Mouse (Mus musculus): Measurements from ENCODE around the gene Nol12.

Gene Nol12

GRCm38 (mm10) chr15:78934784-78935320 is at the start of gene Nol12:
Nol12 (plus strand) TSS chr15:78934933.
- peak; percentile 88 for DNase-seq

GRCm38 (mm10) chr15:78889401-78889853 is 45.3 kb upstream of the Nol12 start:
- no peak for DNase-seq

GRCm38 (mm10) chr15:78892440-78892839 is 42.3 kb upstream of the Nol12 start:
- DNase-seq: no peak

- no peak for DNase-seq
These were observed 40.0 kb upstream of the Nol12 start for GRCm38 (mm10) chr15:78894726-78895125.

GRCm38 (mm10) chr15:78895741-78896140 is 39.0 kb upstream of the Nol12 start:
- DNase-seq: no peak

- no peak for DNase-seq
These were observed 38.6 kb upstream of the Nol12 start for GRCm38 (mm10) chr15:78896149-78896548.

- no peak for DNase-seq
These were observed 37.2 kb upstream of the Nol12 start for GRCm38 (mm10) chr15:78897488-78897887.

GRCm38 (mm10) chr15:78898507-78899001 is 36.2 kb upstream of the Nol12 start:
- no peak for DNase-seq

- no peak for DNase-seq
These were observed 35.4 kb upstream of the Nol12 start, which contains the start of gene Gm49510 for GRCm38 (mm10) chr15:78899409-78899739. Gm49510 (plus strand) TSS chr15:78899667.

GRCm38 (mm10) chr15:78899740-78900584 is 34.8 kb upstream of the Nol12 start, which contains the start of gene Sh3bp1:
Sh3bp1 (plus strand) TSS chr15:78899768.
- DNase-seq: peak; percentile 64

GRCm38 (mm10) chr15:78900585-78901421 is 33.9 kb upstream of the Nol12 start:
- no peak for DNase-seq

- DNase-seq: no peak
These were observed 33.3 kb upstream of the Nol12 start for GRCm38 (mm10) chr15:78901422-78901789.

- peak; percentile 81 for DNase-seq
These were observed 31.5 kb upstream of the Nol12 start for GRCm38 (mm10) chr15:78903243-78903642.

- DNase-seq: no peak
These were observed 26.3 kb upstream of the Nol12 start for GRCm38 (mm10) chr15:78908399-78908798.

GRCm38 (mm10) chr15:78908982-78909381 is 25.8 kb upstream of the Nol12 start:
- no peak for DNase-seq

- DNase-seq: peak; percentile 52
These were observed 22.7 kb upstream of the Nol12 start for GRCm38 (mm10) chr15:78912040-78912439.

GRCm38 (mm10) chr15:78913632-78914090 is 21.1 kb upstream of the Nol12 start, which contains the start of gene Pdxp:
Pdxp (plus strand) TSS chr15:78913919.
- DNase-seq: peak; percentile 99

GRCm38 (mm10) chr15:78914091-78914822 is 20.5 kb upstream of the Nol12 start:
- peak; percentile 53 for DNase-seq

GRCm38 (mm10) chr15:78914823-78915659 is 19.7 kb upstream of the Nol12 start:
- no peak for DNase-seq

- peak; percentile 80 for DNase-seq
These were observed 19.1 kb upstream of the Nol12 start for GRCm38 (mm10) chr15:78915660-78916017.
